ENCODE assay signal across 9 mouse cellular contexts in genomic region chr17:83253051-83253649, GRCm38 (mm10). TPM values are rescaled to one million over a fixed set of nuclear protein-coding genes. Genes with fewer than 3 reads are reported as not detected.
DNase-seq lines count a peak whose midpoint lies in the region; ATAC-seq and TF ChIP-seq lines count a peak whose summit lies in the region.
"Had no signal": no experiment of that assay in that cellular context is flagged by ENCODE, and none has a peak within 500 bp of the region (broad histone marks: within the 10 kb centered on the region; RNA-seq: fewer than 3 reads in every experiment).

No protein-coding gene starts in this region.

- H3K4me3 ChIP-seq in layer of hippocampus, adult 2 months = no peak overlapping the region
- no peak overlapping the region for H3K4me3 ChIP-seq in embryonic facial prominence, embryonic 11.5 days (ENCODE audit: low read depth, low read length)
- no peak overlapping the region for H3K4me3 ChIP-seq in hindbrain, postnatal 0 days (ENCODE audit: low read length)
- no peak overlapping the region for H3K4me3 ChIP-seq in limb, embryonic 11.5 days (ENCODE audit: low read depth, low read length)
- no peak overlapping the region for H3K4me3 ChIP-seq in myocyte
- H3K4me3 ChIP-seq: limb, embryonic 15.5 days had no signal

- H3K79me2 ChIP-seq in myocyte (ENCODE audit: control insufficient read depth, insufficient read depth) = no peaks in the 10 kb centered on the region

- peak; percentile 49; the same call in 1 of the 2 replicates for ATAC-seq in embryonic facial prominence, embryonic 11.5 days (replicated peaks; ENCODE audit: insufficient number of reproducible peaks, low FRiP score, low TSS enrichment, low read depth)
- ATAC-seq in hindbrain, postnatal 0 days = peak; percentile 64; the same call in 1 of the 2 replicates
- no peak for ATAC-seq in limb, embryonic 11.5 days (ENCODE audit: insufficient number of reproducible peaks, low FRiP score, low TSS enrichment, low read depth)

- H3K27me3 ChIP-seq in embryonic facial prominence, embryonic 11.5 days (ENCODE audit: control insufficient read depth, insufficient read depth, low read length) = no peaks in the 10 kb centered on the region
- no peaks in the 10 kb centered on the region for H3K27me3 ChIP-seq in hindbrain, postnatal 0 days (ENCODE audit: insufficient read depth, low read length)
- H3K27me3 ChIP-seq in limb, embryonic 11.5 days (ENCODE audit: control insufficient read depth, insufficient read depth, low read length) = 0 out of 2 replicates have a peak, but pooled peaks cover 3% of the 10 kb centered on the region
- peaks cover 14% of the 10 kb centered on the region for H3K27me3 ChIP-seq in myocyte (ENCODE audit: control insufficient read depth, insufficient read depth, insufficient read length)

- TF ChIP-seq CTCF in layer of hippocampus, adult 2 months (conservative IDR thresholded peaks at IDR 0.05) = peak; percentile 94
- TF ChIP-seq CTCF in hindbrain, postnatal 0 days (IDR thresholded peaks at IDR 0.05; ENCODE audit: low read depth) = peak; percentile 95

- no peaks in the 10 kb centered on the region for H3K36me3 ChIP-seq in embryonic facial prominence, embryonic 11.5 days (replicated peaks; ENCODE audit: control insufficient read depth, insufficient read depth, low read depth, low read length)
- no peaks in the 10 kb centered on the region for H3K36me3 ChIP-seq in hindbrain, postnatal 0 days (ENCODE audit: insufficient read depth, low read length)
- H3K36me3 ChIP-seq in limb, embryonic 11.5 days (ENCODE audit: control insufficient read depth, insufficient read depth, low read length) = no peaks in the 10 kb centered on the region
- no peaks in the 10 kb centered on the region for H3K36me3 ChIP-seq in myocyte (ENCODE audit: control insufficient read depth, insufficient read depth)
- H3K36me3 ChIP-seq: limb, embryonic 15.5 days had no signal

- DNase-seq in layer of hippocampus, adult 2 months (ENCODE audit: low spot score in 2 of 2) = peak; percentile 42 to 59
- DNase-seq in layer of hippocampus, adult 9-11 months = no peak
- DNase-seq in Muller cell, postnatal 12 days (ENCODE audit: inconsistent ontology term) = peak; percentile 48
- DNase-seq in embryonic facial prominence, embryonic 11.5 days (ENCODE audit: low spot score) = peak; percentile 83
- peak; percentile 88 for DNase-seq in hindbrain, postnatal 0 days (ENCODE audit: low spot score)
- peak; percentile 68 for DNase-seq in limb, embryonic 11.5 days (ENCODE audit: low spot score)
- DNase-seq in ovary, adult 18-20 months (ENCODE audit: low spot score) = no peak

- no peak overlapping the region for H3K4me2 ChIP-seq in embryonic facial prominence, embryonic 11.5 days (ENCODE audit: low read depth, low read length)
- H3K4me2 ChIP-seq in hindbrain, postnatal 0 days (ENCODE audit: low read depth, low read length) = no peak overlapping the region
- no peak overlapping the region for H3K4me2 ChIP-seq in limb, embryonic 11.5 days (ENCODE audit: low read depth, severe bottlenecking)
- H3K4me2 ChIP-seq in myocyte (ENCODE audit: low read depth) = peak overlapping the region; percentile 43
- H3K4me2 ChIP-seq: limb, embryonic 15.5 days had no signal

- 0 out of 2 replicates have a peak, but pooled peaks cover 2% of the 10 kb centered on the region for H3K4me1 ChIP-seq in embryonic facial prominence, embryonic 11.5 days (ENCODE audit: control insufficient read depth, insufficient read depth, low read length)
- H3K4me1 ChIP-seq in hindbrain, postnatal 0 days (ENCODE audit: insufficient read depth, low read length) = no peaks in the 10 kb centered on the region
- H3K4me1 ChIP-seq in limb, embryonic 11.5 days (ENCODE audit: control insufficient read depth, insufficient read depth, low read length) = no peaks in the 10 kb centered on the region
- H3K4me1 ChIP-seq: limb, embryonic 15.5 days had no signal

- no peak for TF ChIP-seq POLR2A in myocyte (IDR thresholded peaks at IDR 0.05; ENCODE audit: insufficient read length, low read depth)

- H3K9ac ChIP-seq in embryonic facial prominence, embryonic 11.5 days (replicated peaks; ENCODE audit: low read length) = no peak overlapping the region
- no peak overlapping the region for H3K9ac ChIP-seq in hindbrain, postnatal 0 days (replicated peaks; ENCODE audit: low read length)
- no peak overlapping the region for H3K9ac ChIP-seq in limb, embryonic 11.5 days (ENCODE audit: low read length)
- H3K9ac ChIP-seq: limb, embryonic 15.5 days had no signal

- WGBS in embryonic facial prominence, embryonic 11.5 days = 30% methylated on average over 12 of the region's 12 CpGs
- 23% methylated on average over 12 of the region's 12 CpGs for WGBS in hindbrain, postnatal 0 days
- WGBS in limb, embryonic 11.5 days = 26% methylated on average over 12 of the region's 12 CpGs

- no peaks in the 10 kb centered on the region; the same call in 1 of the 2 replicates for H3K9me3 ChIP-seq in embryonic facial prominence, embryonic 11.5 days (replicated peaks; ENCODE audit: control insufficient read depth, low read length)
- no peaks in the 10 kb centered on the region for H3K9me3 ChIP-seq in hindbrain, postnatal 0 days (ENCODE audit: low read length)
- H3K9me3 ChIP-seq in limb, embryonic 11.5 days (ENCODE audit: control insufficient read depth, low read length) = 0 out of 2 replicates have a peak, but pooled peaks cover 2% of the 10 kb centered on the region
- H3K9me3 ChIP-seq: limb, embryonic 15.5 days had no signal

- H3ac ChIP-seq in myocyte (ENCODE audit: control insufficient read depth, insufficient read length) = no peak overlapping the region

- no peak overlapping the region for H3K27ac ChIP-seq in layer of hippocampus, adult 2 months
- no peak overlapping the region for H3K27ac ChIP-seq in embryonic facial prominence, embryonic 11.5 days (replicated peaks; ENCODE audit: low read depth, low read length)
- H3K27ac ChIP-seq in hindbrain, postnatal 0 days = no peak overlapping the region
- H3K27ac ChIP-seq in limb, embryonic 11.5 days (replicated peaks; ENCODE audit: low read depth, low read length) = no peak overlapping the region
- H3K27ac ChIP-seq: limb, embryonic 15.5 days had no signal

TF ChIP-seq in myocyte, 11 proteins besides CTCF, POLR2A, EP300 and RAD21:
- TF ChIP-seq MYOD1 (IDR thresholded peaks at IDR 0.05; ENCODE audit: control insufficient read depth in 1 of 3, insufficient read length in 2 of 3, low read depth in 2 of 3) = no peak
- TF ChIP-seq MYOG (IDR thresholded peaks at IDR 0.05; ENCODE audit: control insufficient read depth in 1 of 3, insufficient read depth in 1 of 3, insufficient read length in 2 of 3, low read depth in 2 of 3) = no peak
- no peak for TF ChIP-seq SRF (IDR thresholded peaks at IDR 0.05; ENCODE audit: control insufficient read depth, insufficient read length, low read depth)
- no peak for TF ChIP-seq MAX (IDR thresholded peaks at IDR 0.05; ENCODE audit: low read depth)
- TF ChIP-seq REST (IDR thresholded peaks at IDR 0.05; ENCODE audit: insufficient read depth, insufficient read length) = no peak
- TF ChIP-seq E2F4 (IDR thresholded peaks at IDR 0.05; ENCODE audit: insufficient read depth) = no peak
- TF ChIP-seq USF1 (IDR thresholded peaks at IDR 0.05; ENCODE audit: low read depth) = no peak
- no peak for TF ChIP-seq TCF12 (IDR thresholded peaks at IDR 0.05; ENCODE audit: insufficient read depth, poor library complexity, severe bottlenecking)
- no peak for TF ChIP-seq POLR2AphosphoS2 (IDR thresholded peaks at IDR 0.05; ENCODE audit: insufficient read length, low read depth)
- no peak for TF ChIP-seq TCF3 (IDR thresholded peaks at IDR 0.05; ENCODE audit: insufficient read length, low read depth)
- TF ChIP-seq CEBPB (IDR thresholded peaks at IDR 0.05; ENCODE audit: insufficient read depth, poor library complexity, severe bottlenecking) = no peak

RNA-seq across cellular contexts. Expression of gene Pkdcc, which starts 38.1 kb away (rescaled TPM):
- 10 to 100 TPM; 12.6 to 15.3 TPM for total RNA-seq in layer of hippocampus, adult 2 months (2021)
- polyA plus RNA-seq in embryonic facial prominence, embryonic 11.5 days (2014; fragmentation: Nextera tagmentation; extraction: Ambion mirVana) = 23.4 and 24.5 TPM in 2 replicates
- 61.0 and 65.5 TPM in 2 replicates for total RNA-seq in hindbrain, postnatal 0 days (2014; rRNA removed)
- polyA plus RNA-seq in hindbrain, postnatal 0 days (2015; fragmentation: Nextera tagmentation; extraction: Ambion mirVana) = 3.3 and 3.8 TPM in 2 replicates
- polyA plus RNA-seq in limb, embryonic 11.5 days (2014; fragmentation: Nextera tagmentation; extraction: Ambion mirVana) = 21.8 and 22.6 TPM in 2 replicates
- polyA plus RNA-seq in myocyte (2012; fragmentation: generic; extraction: Trizol) = 14.1 TPM

Comparison
In these comparisons a context has a peak if more than half of its experiments do, and no peak if none do; other contexts are left out.
1. DNase-seq: peak in layer of hippocampus, adult 2 months (2 of 2), Muller cell, postnatal 12 days (single experiment), embryonic facial prominence, embryonic 11.5 days (single experiment), hindbrain, postnatal 0 days (single experiment) and limb, embryonic 11.5 days (single experiment); none in layer of hippocampus, adult 9-11 months (single experiment) and ovary, adult 18-20 months (single experiment).